Mouse (Mus musculus) gastrocnemius, adult 2 months (tissue): ENCODE data around the gene Skor1. TPM values are rescaled to one million over a fixed set of nuclear protein-coding genes. Genes with fewer than 3 reads are reported as not detected.

Source experiments
- DNase-seq: peaks from one replicate; pipeline ENCODE4 v3.0.0; 2022
- H3K27ac ChIP-seq: fragments of 200-600 bp; 2 replicates; pipeline ENCODE4 v1.8.1; 2022; ENCODE audit warnings: mild to moderate bottlenecking
- H3K4me3 ChIP-seq: fragments of 200-600 bp; 2 replicates; pipeline ENCODE4 v1.8.1; 2022; ENCODE audit warnings: mild to moderate bottlenecking, moderate library complexity
- CTCF ChIP-seq: fragments of 200-600 bp; IDR thresholded peaks from 2 replicates; pipeline ENCODE4 v1.8.1; 2022; ENCODE audit warnings: antibody characterized with exemption, mild to moderate bottlenecking, moderate library complexity
- intact Hi-C: fragments of 180-260 bp; cut with DNase I; formaldehyde crosslinking; loops from one replicate; pipeline ENCODE4 v1.15.1; 2025
- total RNA-seq, 2 experiments: library from RNA; stranded (reverse); gene quantifications; 2 replicates each; pipeline ENCODE4 v1.2.3; 2021

Gene Skor1
- total RNA-seq, 2 experiments from 2014 or later = 0.10 TPM; not detected in 1

DNA sequence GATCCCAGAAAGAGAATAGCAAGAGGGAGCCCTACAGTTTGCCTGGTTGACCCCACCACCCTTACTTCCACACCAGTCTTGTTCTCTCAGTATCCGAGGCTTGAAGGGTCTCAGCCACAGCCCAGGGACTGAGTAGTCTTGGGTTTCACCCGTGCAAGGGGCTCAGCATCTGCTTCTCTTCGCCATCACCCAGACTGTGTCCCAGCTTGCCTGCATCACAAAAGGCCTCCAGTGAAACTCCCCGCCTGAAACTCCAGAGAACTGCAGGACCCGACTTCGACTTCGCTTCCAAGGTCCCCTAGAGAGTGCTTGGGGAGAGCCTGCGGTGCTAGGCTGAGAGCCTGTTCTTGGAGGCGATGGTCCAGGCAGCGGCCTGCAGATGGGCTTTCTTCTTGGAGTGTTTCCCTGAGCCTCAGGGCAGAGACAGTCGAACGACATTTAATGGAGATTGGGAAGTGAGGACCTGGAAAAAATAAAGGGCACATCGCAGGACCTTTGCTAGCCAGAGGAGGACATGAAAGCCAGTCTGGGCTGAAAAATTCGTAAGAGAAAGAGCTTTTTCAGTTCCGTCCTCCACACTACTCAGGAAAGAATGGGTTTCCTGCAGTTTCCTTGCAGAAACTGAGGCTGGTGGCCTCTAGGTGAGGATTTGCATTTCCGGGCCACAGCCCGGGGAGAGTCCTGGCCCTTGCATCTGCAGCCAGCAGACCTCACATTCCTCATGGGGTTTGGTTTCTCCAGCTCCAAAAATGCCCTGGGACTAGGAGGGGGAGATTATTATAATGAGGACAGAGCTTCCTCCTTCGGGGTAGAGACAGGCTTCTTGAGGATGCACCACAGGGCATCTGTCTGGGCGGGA, 11.8 kb downstream of the Skor1 start:
- Histone ChIP-seq H3K4me3 (no peak overlapping the region), H3K27ac (no peak overlapping the region)
- DNase-seq = no peak
- intact Hi-C loops = loop anchor here (1.0 to 5.0 kb wide), 2 partner anchors 325 to 705 kb away; no protein-coding TSS in a partner anchor
- no peak for TF ChIP-seq CTCF

- DNase-seq = no peak
- H3K27ac ChIP-seq = no peak overlapping the region
- H3K4me3 ChIP-seq = no peak overlapping the region
- TF ChIP-seq CTCF = no peak
- intact Hi-C loops = loop anchor here (1.0 to 5.0 kb wide), 2 partner anchors 326 to 706 kb away; no protein-coding TSS in a partner anchor
Measured at GRCm38 (mm10) chr9:63136241-63136640, 12.5 kb downstream of the Skor1 start.

- intact Hi-C loops = loop anchor here (1.0 to 5.0 kb wide), 2 partner anchors 326 to 706 kb away; no protein-coding TSS in a partner anchor
- peak; percentile 49 for DNase-seq
- peak overlapping the region; percentile 80 for H3K4me3 ChIP-seq
- no peak overlapping the region for H3K27ac ChIP-seq
- peak; percentile 92 for TF ChIP-seq CTCF
Measured at GRCm38 (mm10) chr9:63135801-63136200, 13.0 kb downstream of the Skor1 start.

DNA sequence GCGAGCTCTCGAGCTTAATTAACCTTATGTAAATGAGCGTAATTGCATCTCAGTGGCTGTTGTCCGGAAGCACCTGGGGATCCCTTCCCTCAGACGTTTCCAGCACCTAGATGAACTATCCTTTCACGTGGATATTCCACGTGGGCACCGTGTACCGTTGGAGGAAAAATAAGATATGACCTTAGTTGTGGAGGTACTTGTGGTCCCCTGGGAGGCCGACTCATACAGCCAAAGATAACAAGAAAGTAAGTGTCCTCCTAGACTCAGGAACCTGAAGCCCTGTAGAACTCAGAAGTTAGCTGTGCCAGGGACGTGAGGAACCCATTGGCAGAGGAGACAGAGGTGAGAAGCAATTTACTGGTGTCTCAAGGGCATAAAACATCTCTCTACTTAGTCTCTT, 13.4 kb downstream of the Skor1 start:
- no peak overlapping the region for H3K27ac ChIP-seq
- no peak for TF ChIP-seq CTCF
- intact Hi-C loops = loop anchor here (5.0 kb wide), 1 partner anchor 707 kb away; no protein-coding TSS in a partner anchor
- H3K4me3 ChIP-seq = peak overlapping the region; percentile 80
- no peak for DNase-seq

DNA sequence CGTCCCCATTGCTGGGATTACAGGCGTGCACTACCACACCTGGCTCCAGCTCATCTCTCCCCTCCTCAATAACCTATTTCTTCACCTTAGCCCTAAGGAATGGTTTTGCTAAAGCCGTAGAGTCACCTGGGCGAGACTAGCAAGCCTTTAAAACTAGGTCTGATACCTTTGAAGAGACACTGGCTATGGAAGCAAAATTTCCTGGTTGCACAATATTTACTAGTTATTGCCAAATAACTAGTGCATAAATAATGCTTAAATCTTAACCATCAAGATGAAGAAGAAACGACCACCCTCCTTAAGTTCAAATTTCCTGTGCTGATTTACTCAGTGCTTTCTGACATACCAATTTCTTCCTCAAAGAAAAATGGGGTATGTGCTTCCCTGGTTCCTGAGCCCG, 15.1 kb downstream of the Skor1 start:
- peak overlapping the region; percentile 80 for H3K4me3 ChIP-seq
- no peak for DNase-seq
- intact Hi-C loops = loop anchor here (5.0 kb wide), 1 partner anchor 264 kb away; the partner anchor contains the start of gene 2300009A05Rik
- no peak for TF ChIP-seq CTCF
- H3K27ac ChIP-seq = peak overlapping the region; percentile 97; the same call in 1 of the 2 replicates

DNA sequence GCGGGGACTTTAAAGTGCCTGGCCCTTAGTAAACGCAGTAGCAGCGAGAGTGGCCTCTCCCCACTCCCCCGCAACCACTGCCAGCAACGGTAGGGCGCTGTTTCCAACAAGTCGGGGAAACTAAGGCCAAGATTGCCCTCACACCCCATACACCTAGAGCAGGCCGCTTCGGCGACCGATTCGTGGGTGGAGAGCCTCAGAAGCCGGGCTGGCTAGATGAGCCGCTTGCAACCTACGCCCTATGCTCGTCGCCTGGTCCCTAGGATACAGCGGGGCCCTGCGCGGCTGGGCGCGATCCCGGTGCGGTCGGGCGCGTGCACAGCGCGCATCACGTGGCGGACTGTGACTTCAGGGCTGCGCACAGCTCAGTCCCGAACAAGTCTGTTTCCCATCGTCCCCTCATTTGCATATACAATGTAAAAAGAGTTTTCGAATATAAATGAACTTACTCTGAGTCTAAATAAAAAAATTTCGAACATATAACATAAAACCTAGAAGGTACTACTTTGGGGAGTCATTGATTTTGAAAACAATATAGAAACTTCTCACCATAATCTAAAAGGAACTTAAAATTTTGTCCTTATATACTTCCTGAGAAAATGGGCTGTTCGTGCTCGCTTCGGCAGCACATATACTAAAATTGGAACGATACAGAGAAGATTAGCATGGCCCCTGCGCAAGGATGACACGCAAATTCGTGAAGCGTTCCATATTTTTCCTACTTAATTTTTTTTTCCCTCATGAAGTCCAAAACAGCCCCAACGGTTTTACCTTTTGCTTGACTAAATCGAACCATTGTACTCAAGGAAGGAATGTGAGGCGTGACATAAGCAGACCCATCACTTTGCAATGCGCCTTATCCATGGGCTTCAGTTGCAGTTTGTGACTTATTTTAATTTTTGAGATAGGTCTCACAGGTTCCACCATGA, 15.8 kb downstream of the Skor1 start:
- Histone ChIP-seq H3K4me3 (peak overlapping the region; percentile 80), H3K27ac (peak overlapping the region; percentile 97)
- peak; percentile 97 for DNase-seq
- intact Hi-C loops = loop anchor here (5.0 kb wide), 1 partner anchor 264 kb away; the partner anchor contains the start of gene 2300009A05Rik
- TF ChIP-seq CTCF = no peak

GRCm38 (mm10) chr9:63131957-63132602, 16.7 kb downstream of the Skor1 start:
- intact Hi-C loops = loop anchor here (5.0 kb wide), 1 partner anchor 265 kb away; the partner anchor contains the start of gene 2300009A05Rik
- Histone ChIP-seq H3K4me3 (peak overlapping the region; percentile 80), H3K27ac (peak overlapping the region; percentile 97)
- TF ChIP-seq CTCF = no peak
- DNase-seq = peak; percentile 61

DNA sequence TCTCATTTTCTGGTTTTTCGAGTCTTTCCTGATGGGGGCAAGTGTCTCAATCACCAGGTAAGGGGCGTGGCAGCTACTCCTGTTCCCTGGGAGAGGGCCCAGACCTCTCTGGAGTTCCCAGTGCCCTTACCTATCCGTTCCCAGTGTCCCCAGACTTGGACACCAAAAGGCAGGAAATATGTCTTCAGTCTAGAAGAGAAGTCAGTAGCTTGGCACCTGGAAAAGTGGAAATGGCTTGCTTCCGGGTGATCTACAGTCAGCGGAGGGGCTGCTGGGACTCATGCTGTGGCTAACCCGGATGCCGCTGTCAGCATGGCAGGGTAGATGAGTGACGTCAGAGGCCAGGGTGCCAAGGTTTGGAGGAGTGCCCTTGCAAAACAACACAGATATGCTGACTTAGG, 19.1 kb downstream of the Skor1 start:
- TF ChIP-seq CTCF = no peak
- DNase-seq = no peak
- intact Hi-C loops = loop anchor here (5.0 to 10.0 kb wide), 2 partner anchors 215 to 268 kb away; partner anchors contain the start of gene 2300009A05Rik
- Histone ChIP-seq H3K4me3 (no peak overlapping the region), H3K27ac (no peak overlapping the region)

DNA sequence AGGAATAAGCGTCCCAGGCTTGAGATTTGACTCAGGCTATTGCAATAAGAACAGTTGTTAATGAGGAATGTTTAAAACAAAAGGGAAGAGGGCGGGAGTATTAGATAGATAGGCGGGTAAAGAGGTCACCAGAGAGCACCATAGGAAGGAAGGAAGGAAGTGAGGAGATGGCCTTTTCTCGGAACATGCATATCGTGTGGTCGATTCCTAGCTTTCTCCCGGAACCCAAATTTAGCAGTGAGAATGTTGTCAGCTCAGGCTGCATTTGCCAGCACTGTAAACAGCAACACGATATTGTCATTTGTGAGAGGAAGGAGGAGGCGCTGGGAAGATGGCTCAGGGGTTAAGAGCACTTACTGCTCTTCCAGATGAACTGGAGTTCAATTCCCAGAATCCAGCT, 24.2 kb downstream of the Skor1 start:
- no peak for DNase-seq
- intact Hi-C loops = loop anchor here (1.0 to 10.0 kb wide), 4 partner anchors 52 to 278 kb away; no protein-coding TSS in a partner anchor

GRCm38 (mm10) chr9:63123451-63124438, 25.0 kb downstream of the Skor1 start:
- no peak; the same call in 1 of the 2 replicates for TF ChIP-seq CTCF
- Histone ChIP-seq H3K27ac (peak overlapping the region; percentile 90), H3K4me3 (peak overlapping the region; percentile 77)
- intact Hi-C loops = loop anchor here (1.0 to 10.0 kb wide), 4 partner anchors 51 to 277 kb away; no protein-coding TSS in a partner anchor
- peak; percentile 95 for DNase-seq

More for the DNA sequence above, 24.2 kb downstream of the Skor1 start:
- peak overlapping the region; percentile 90 for H3K27ac ChIP-seq
- H3K4me3 ChIP-seq = peak overlapping the region; percentile 77
- TF ChIP-seq CTCF = no peak
